Comparison of ENCODE assay signal across 18 mouse cellular contexts in genomic region chr1:81092886-81093285, GRCm38 (mm10). TPM values are rescaled to one million over a fixed set of nuclear protein-coding genes. Genes with fewer than 3 reads are reported as not detected.
DNase-seq lines count a peak whose midpoint lies in the region; ATAC-seq lines count a peak whose summit lies in the region.
"Had no signal": no experiment of that assay in that cellular context is flagged by ENCODE, and none has a peak within 500 bp of the region (broad histone marks: within the 10 kb centered on the region; RNA-seq: fewer than 3 reads in every experiment).

No protein-coding gene starts in this region.

- no peaks in the 10 kb centered on the region for H3K27me3 ChIP-seq in forebrain, embryonic 14.5 days (replicated peaks; ENCODE audit: control insufficient read depth, insufficient read depth, low read length)
- H3K27me3 ChIP-seq: embryonic facial prominence, embryonic 12.5 days; forebrain, embryonic 15.5 days had no signal

- no peaks in the 10 kb centered on the region for H3K36me3 ChIP-seq in forebrain, embryonic 14.5 days (ENCODE audit: control insufficient read depth, insufficient read depth, low read length)
- H3K36me3 ChIP-seq: embryonic facial prominence, embryonic 10.5 days; embryonic facial prominence, embryonic 12.5 days; forebrain, embryonic 15.5 days had no signal

- no peak overlapping the region for H3K9ac ChIP-seq in forebrain, embryonic 14.5 days (ENCODE audit: low read length)
- H3K9ac ChIP-seq: embryonic facial prominence, embryonic 12.5 days; forebrain, embryonic 15.5 days; forebrain, postnatal 0 days had no signal

- no peak for ATAC-seq in forebrain, embryonic 14.5 days
- ATAC-seq: activated CD4-positive, CD25-positive, alpha-beta regulatory T cell, adult 4 months; forebrain, embryonic 15.5 days; forebrain, postnatal 0 days; Patski had no signal

- H3K4me1 ChIP-seq in forebrain, embryonic 14.5 days (ENCODE audit: control insufficient read depth, insufficient read depth, low read length): no peaks in the 10 kb centered on the region
- H3K4me1 ChIP-seq: embryonic facial prominence, embryonic 12.5 days; forebrain, embryonic 15.5 days had no signal

- H3K27ac ChIP-seq in forebrain, embryonic 14.5 days (ENCODE audit: low read depth, low read length): no peak overlapping the region
- H3K27ac ChIP-seq: embryonic facial prominence, embryonic 10.5 days; embryonic facial prominence, embryonic 12.5 days; forebrain, embryonic 15.5 days had no signal

- no peaks in the 10 kb centered on the region for H3K9me3 ChIP-seq in forebrain, embryonic 14.5 days (replicated peaks; ENCODE audit: control insufficient read depth, low read length)
- H3K9me3 ChIP-seq: embryonic facial prominence, embryonic 10.5 days; embryonic facial prominence, embryonic 12.5 days; forebrain, embryonic 15.5 days had no signal

- no peak overlapping the region for H3K4me2 ChIP-seq in forebrain, embryonic 14.5 days (ENCODE audit: low read length)
- H3K4me2 ChIP-seq: embryonic facial prominence, embryonic 12.5 days; forebrain, embryonic 15.5 days had no signal

- H3K4me3 ChIP-seq in forebrain, embryonic 14.5 days (ENCODE audit: low read depth, low read length): no peak overlapping the region
- H3K4me3 ChIP-seq: embryonic facial prominence, embryonic 10.5 days; embryonic facial prominence, embryonic 12.5 days; forebrain, embryonic 15.5 days had no signal

- DNase-seq in cerebellum, adult 18-20 months: peak; percentile 23 to 27
- no peak for DNase-seq in cerebellum, postnatal 10 days
- DNase-seq in cerebellum, adult 9-11 months: peak; percentile 28
- no peak for DNase-seq in cerebellum, postnatal 4 days (ENCODE audit: low spot score in 2 of 2)
- peak; percentile 49 for DNase-seq in retina, embryonic 14.5 days (ENCODE audit: low spot score)
- DNase-seq in thymus, postnatal 4 days: no peak
- DNase-seq in forebrain, embryonic 14.5 days (ENCODE audit: low spot score): no peak
- DNase-seq: adrenal gland, adult 8-10 months; adrenal gland, postnatal 14 days; adrenal gland, postnatal 36 days; cerebellum, adult 11-12 months; forebrain, postnatal 0 days had no signal

- WGBS in forebrain, embryonic 14.5 days: 90% methylated on average over 4 of the region's 4 CpGs

RNA-seq across cellular contexts. Expression of gene Nyap2, which starts 16.1 kb away (rescaled TPM):
- 4.5 and 7.2 TPM in 2 replicates for polyA plus RNA-seq in forebrain, embryonic 14.5 days (2014; fragmentation: Nextera tagmentation; extraction: Ambion mirVana)
- polyA plus RNA-seq: activated CD4-positive, CD25-positive, alpha-beta regulatory T cell, adult 4 months; C2C12; Patski had no signal

Comparison
In these comparisons a context has a peak if more than half of its experiments do, and no peak if none do; other contexts are left out.
1. DNase-seq: peak in cerebellum, adult 18-20 months (2 of 2), cerebellum, adult 9-11 months (single experiment) and retina, embryonic 14.5 days (single experiment); none in cerebellum, postnatal 10 days (0 of 2), cerebellum, postnatal 4 days (0 of 2), thymus, postnatal 4 days (single experiment) and forebrain, embryonic 14.5 days (single experiment).